Mouse (Mus musculus): ENCODE results near the gene Pcnx3. TPM values are rescaled to one million over a fixed set of nuclear protein-coding genes. Genes with fewer than 3 reads are reported as not detected.

The Pcnx3 gene
- total RNA-seq, 2 experiments from 2014 or later, result 12.2 to 15.2 TPM

DNA sequence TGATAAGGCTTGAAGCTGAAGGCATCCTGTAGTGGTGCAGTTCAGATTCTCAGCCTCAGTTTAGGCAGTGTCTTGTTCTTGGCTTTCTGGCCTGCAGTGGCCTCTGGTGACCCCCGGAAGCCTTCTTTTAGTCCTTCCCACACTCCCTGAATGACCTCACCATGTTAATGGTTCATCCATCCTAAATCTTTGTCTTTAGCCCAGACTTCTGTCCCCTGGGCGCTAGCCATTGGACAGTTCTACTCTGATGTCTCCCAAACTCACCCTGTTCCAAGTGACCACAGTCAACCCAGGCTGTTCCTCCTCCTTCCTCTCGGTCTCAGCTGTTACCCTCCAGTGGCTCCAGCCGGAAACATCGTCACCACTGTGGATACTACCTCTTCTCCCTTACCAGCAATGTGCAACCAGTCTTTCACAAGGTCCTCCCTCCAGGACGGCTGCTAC is 39.4 kb downstream of the Pcnx3 start:
- peak; percentile 60 to 64 for DNase-seq
- intact Hi-C loops (cut with DNase I), result no loop called here

DNA sequence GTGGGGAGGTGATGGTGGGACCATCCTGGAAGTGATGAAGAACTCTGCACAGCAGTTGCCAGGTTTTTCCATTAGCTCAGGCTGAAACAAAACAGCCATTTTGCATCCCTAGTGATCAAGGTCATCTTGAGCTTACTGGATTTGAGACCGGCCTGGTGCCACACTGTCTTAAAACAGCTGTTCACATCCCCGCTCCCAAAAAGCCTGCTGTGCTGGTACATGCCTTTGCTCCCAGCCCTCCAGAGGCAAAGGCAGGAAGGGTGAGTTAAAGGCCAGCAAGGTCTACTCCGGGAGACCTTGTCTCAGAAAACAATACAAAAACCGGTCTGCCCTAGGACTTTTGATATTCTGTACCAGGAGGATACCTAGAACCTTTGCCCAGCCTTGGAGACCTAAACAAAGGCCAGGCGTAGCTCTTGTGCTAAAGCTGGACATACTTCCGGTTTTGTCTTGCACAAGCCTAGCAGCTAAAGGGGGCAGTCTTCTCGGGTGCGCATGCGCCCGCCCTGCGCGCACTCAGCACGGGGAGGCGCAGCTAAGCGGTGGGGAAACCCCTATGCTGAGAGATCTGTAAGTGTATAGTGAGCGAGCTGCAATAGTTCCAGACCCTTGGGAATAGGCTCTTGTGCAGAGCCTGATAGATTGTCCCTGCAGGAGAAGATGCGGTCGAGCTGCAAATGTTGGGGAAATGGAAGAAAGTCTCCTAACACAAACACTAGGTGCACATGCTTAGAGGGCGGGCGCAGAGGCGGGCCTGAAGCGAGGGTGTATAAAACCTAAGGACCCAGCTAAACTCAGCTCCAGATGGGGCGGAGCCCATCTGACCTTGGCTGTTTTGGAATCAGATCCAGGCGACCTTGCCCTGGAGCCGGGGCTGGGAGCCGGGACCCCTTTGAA is 40.1 kb downstream of the Pcnx3 start:
- intact Hi-C loops (cut with DNase I), result no loop called here
- peak; percentile 70 to 77 for DNase-seq

DNA sequence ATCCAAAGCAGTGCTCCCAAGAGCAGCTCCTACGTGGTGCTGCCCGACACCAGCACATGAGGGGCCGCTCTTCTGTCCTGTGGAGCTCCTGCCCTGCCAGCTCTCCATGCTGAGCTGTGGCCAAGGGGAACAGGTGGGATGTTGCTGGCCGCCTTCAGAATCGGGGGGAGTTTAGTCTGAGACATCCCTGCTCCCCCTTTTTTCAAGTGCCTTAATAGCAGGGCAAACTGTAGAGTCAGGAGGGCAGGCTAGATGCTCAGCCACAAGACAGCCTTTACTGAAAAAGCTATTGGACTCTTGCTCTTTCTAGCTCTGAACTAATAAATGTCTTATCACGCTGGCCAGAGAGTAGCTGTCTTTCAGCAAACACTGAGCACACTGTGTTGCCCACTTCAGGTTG is 40.9 kb downstream of the Pcnx3 start:
- DNase-seq, result no peak
- intact Hi-C loops (cut with DNase I), result no loop called here

DNA sequence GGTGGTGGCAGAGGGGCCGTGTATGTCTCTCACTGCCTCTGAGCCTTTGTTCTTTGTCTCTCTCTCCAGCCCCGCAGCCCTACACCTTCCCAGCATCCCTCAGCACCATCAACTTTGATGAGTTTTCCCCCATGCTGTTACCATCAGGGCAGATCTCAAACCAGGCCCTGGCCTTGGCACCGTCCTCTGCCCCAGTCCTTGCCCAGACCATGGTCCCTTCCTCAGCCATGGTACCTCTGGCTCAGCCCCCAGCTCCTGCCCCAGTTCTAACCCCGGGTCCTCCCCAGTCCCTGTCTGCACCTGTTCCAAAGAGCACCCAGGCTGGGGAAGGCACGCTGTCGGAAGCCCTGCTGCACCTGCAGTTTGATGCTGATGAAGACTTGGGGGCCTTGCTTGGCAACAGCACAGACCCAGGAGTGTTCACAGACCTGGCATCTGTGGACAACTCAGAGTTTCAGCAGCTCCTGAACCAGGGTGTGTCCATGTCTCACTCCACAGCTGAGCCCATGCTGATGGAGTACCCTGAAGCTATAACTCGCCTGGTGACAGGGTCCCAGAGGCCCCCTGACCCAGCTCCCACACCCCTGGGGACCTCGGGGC is 41.9 kb downstream of the Pcnx3 start:
- DNase-seq, result no peak
- intact Hi-C loops (cut with DNase I), result no loop called here

DNA sequence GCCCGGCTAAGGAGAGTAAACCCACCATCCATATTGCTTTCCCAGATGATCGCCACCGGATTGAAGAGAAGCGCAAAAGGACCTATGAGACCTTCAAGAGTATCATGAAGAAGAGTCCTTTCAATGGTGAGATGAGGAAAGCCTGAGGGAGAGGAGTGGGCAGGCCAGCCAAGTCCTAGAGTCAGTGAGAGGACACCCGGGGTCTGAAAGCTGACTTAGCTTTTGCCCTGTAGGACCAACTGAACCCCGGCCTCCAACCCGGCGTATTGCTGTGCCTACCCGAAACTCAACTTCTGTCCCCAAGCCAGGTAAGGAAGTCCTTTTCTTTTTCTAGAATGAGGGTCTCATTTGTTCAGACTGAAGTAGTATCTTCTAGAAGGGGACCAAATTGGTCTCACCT is 43.4 kb downstream of the Pcnx3 start:
- intact Hi-C loops (cut with DNase I), result no loop called here
- DNase-seq, result no peak

DNA sequence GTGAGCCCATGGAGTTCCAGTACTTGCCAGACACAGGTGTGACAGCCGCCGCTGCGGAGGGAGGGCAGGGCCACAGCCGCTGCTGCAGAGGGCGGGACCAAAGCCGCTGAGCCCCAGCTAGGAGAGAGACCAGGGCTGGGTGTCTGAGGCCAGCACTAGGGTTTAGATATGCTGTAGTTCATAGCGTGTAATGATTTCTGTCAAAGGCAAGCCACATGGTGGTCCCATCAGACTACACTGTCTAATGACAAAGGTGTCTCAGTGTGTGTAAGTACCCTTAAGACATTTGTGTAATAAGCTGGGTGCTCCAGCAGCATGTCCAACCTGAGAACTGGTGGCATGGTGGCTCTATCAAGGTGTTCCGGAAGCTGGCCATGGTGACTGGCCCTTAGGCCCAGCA is 47.1 kb downstream of the Pcnx3 start:
- no peak for DNase-seq
- intact Hi-C loops (cut with DNase I), result no loop called here

DNA sequence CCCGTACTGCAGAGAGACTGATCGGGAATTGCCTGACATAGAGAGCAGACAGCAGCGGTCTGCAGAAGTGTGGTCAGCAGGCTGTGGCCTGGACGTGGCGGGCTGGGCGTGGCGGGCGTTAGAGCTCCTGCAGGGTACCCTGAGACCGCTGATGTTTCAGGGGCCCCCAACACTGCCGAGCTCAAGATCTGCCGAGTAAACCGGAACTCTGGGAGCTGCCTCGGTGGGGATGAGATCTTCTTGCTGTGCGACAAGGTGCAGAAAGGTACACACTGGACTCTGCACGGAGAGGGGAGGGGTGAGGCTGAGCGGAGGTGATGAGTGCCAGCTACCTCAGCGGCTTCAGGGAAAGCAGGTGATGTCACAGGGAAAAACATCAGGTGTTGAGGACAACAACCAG is 47.7 kb downstream of the Pcnx3 start:
- no peak for DNase-seq
- intact Hi-C loops (cut with DNase I), result no loop called here

DNA sequence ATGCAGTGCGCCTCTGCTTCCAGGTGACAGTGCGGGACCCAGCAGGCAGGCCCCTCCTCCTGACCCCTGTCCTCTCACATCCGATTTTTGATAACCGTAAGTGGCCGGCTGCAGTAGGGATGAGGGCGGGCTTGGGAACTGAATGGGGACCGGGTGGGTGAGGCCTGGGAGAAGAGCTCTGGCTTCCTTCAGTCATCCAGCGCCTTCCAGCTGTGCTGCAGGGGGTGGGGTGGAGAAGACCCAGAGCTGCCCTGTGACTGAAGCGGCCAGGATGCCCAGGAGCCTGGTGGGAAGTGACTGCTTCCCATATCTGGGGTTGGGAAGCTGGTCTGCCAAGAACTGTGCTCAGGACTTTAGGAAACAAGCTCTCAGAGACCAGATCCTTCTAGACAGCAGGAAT is 48.4 kb downstream of the Pcnx3 start:
- intact Hi-C loops (cut with DNase I), result no loop called here
- DNase-seq, result no peak

DNA sequence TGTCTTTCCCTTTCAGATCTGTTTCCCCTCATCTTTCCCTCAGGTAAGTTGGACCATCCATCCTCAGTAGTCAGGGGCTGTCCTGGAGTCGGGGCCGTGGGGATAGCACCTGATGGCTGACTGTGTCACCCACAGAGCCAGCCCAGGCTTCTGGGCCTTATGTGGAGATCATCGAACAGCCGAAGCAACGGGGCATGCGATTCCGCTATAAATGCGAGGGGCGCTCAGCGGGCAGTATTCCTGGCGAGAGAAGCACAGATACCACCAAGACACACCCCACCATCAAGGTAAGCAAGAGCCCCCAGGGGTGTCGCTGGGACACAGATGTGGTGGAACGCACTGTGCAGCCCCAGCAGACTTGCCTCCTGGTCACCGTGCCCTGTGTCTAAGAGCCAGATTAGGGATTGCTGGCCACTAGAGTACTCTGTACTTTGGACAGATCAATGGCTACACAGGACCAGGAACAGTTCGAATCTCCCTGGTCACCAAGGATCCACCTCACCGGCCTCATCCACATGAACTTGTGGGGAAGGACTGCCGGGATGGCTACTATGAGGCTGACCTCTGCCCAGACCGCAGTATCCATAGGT is 50.2 kb downstream of the Pcnx3 start:
- intact Hi-C loops (cut with DNase I), result no loop called here

DNA sequence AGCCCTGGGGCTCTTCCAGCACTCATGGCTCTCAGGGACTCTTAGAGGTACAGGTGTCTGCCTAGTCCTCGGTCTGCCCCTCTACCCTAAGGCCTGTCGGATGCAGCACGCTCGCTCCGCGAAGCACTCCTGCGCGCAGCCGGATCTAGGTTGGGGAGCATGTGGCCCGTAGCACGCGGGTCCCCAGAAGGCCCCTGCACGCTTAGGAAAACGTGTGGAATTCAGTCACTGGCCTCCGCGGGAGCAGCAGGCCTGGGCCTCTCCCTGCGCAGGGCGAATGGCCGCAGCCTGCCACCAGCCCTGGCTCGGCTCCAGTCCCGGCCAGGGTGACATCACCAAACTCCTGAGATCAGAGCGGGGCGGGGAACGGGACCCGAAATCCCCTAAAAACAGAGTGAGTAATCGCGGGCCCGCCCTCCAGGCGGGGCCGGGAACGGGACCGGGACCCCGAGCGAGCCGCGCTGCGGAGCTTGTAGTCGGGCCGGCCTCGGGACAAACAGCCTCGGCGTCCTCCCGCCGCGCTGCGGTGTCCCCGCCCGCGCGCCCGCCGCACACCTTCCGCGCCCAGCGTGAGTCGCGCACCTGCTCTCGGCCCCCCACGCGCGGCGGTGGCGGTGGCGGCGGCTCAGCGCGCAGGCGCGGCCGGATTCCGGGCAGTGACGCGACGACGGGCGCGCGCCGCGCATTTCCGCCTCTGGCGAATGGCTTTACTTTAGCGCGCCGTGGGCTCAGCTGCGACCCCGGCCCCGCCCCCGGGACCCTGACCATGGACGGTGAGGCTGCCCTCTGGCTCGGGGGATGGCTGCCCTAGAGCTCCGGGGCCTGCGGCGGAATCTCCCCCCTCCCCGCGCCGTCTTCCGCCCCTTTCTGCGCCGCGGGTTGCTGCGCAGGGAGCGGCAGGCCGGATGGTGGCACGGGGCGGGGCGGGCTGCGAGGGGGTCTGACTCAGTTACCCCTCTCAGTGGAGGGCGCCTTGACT is 51.4 kb downstream of the Pcnx3 start, which contains the start of gene Rela:
Gene Rela, plus strand, starts transcription at position 415 of the 979 bp plus-strand sequence.
- intact Hi-C loops (cut with DNase I), result no loop called here

More for the DNA sequence above, 50.2 kb downstream of the Pcnx3 start:
- DNase-seq, result no peak

DNA sequence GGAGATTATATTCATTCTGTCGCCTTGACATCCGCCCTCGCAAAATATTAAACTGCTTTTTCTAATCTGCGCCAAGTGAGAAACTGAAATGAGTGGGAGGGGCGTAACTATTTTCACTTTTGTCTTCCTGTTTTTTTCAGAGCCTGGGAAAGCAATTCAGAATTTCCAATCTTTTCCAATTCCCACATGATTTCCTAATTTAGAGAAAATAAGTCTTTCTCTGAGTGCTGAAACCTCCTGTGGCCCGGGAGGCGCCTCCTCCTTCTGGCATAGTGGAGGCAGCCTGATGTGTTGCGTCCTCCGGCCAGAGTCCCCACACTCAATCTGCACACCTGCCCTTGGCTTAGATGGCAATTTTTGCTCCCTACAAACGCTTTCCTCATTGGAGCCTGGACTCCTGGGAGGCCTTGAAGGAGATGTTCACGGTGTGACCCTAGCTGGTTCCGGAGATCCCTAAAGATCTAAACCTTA is 52.1 kb downstream of the Pcnx3 start:
- intact Hi-C loops (cut with DNase I), result no loop called here
- DNase-seq, result peak in 1 of 2 experiments; percentile 50

More for the DNA sequence above, 51.4 kb downstream of the Pcnx3 start, which contains the start of gene Rela:
- peak; percentile 89 to 93 for DNase-seq

DNA sequence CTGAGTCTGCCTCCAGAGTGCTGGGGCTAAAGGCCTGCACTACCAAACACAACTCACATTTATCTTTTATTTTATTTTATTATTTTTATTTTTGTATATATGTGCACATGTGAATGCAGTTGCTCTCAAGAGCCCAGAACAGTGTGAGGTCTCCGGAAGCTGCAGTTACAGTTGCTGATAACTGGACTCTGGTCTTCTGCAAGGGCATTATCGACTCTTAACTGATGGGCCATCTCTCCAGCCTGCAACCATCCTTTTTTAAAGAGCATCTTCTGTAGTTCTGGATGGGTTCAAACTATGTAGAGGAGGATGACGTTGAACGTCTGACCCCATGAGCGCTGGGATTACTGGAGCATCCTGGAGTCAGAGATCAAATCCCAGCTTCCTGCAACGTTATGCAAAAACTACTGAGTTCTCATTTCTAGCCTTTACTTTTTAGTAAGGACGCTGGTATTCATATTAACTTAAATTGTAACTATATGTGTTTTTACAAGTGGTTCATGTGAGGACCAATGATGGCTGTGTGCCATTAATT is 52.6 kb downstream of the Pcnx3 start:
- DNase-seq, result no peak

DNA sequence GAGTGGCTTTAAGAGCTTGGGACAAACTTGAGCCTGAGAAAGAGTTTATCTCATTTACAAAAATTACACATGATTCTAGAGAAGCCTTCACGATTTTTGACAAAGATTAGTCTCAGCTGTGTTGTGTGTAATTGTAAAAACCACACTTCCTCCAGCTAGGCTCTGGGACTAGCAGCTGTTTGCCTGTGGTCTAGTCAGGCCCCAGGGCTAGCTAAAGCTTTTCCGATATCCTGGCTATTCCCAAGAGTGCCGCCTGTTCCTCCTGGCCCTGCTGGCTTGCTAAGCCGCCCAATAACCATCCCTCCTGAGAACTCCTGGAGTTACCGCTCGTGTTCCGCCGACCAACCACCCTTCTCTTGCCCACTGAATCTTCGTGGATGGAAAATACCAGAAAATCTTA is 56.6 kb downstream of the Pcnx3 start:
- no peak for DNase-seq
- intact Hi-C loops (cut with DNase I), result no loop called here

More for the DNA sequence above, 52.6 kb downstream of the Pcnx3 start:
- intact Hi-C loops (cut with DNase I), result no loop called here

DNA sequence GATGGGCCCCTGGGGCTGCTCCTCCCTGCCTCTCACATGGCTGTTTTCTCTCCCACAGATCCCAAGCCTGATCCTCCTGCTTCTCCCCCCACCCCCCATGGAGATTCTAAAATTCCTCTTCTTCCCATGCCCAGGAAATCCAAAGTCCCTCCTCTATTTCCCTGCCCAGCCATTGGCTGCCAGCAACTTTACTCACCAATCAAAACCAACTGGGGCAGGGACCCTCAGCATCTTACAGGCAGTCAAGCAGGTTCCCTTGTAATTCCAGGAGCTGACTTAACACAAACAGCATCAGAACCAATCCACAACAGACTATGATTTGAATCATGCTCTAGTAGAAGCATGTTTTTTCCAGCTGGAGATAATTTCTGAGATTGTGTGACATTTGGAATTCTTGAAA is 58.8 kb downstream of the Pcnx3 start:
- intact Hi-C loops (cut with DNase I), result no loop called here
- no peak for DNase-seq

DNA sequence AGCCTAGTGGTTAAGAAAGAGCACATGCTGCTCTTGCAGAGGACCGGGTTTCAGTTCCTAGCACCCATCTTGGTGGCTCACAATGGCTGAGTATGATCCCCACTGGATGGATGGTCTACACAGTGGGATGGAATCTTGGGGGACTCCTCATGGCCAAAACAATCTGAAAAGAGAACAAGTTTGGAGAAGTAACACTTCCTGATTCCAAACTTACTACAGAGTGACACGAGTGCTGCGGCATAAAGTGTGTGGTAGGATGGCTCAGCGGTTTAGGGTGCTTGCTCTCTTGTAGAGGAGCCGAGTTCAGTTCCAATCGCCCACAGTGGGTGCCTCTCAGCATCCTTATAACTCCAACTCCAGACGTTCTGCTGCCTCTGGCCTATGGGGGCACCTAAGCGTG is 63.4 kb downstream of the Pcnx3 start:
- intact Hi-C loops (cut with DNase I), result no loop called here

DNA sequence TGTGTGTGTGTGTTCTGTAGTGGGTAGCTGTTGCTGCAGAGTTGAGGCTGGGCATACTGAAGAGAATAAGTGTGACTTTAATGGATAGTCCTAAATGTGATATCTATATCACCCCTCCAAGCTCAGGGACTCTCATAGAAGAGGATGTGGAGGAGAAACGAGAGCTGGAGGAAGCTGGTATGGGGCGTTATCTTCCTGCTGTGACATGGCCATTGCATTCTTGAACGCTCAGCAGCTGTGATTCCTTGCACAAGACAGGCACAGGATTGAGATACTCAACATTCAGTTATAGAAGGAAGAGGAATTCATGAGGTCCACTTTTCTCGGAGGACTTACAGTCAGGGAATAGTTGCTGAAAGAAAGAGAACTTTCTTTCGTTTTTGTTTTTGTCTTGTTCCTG is 66.8 kb downstream of the Pcnx3 start:
- intact Hi-C loops (cut with DNase I), result no loop called here
- DNase-seq, result no peak

More for the DNA sequence above, 63.4 kb downstream of the Pcnx3 start:
- no peak for DNase-seq

DNA sequence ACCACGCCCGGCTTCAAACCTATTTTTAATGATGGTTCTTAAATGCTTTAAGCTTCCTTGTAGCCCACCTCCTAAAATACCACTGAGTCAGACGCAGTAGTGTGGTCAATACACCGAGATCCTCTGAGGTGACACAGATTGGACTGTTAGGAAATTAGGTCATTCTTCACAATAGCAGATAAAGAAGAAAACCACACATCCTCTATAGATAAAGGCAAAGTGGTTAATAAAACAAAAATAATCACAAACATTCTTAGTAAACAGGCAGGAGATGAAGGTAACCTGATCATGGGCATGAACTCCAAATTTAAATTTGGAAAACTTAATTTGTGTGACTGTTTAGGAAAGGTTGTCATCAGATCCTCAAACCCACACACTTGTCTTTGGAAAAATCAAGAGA is 68.7 kb downstream of the Pcnx3 start:
- intact Hi-C loops (cut with DNase I), result no loop called here
- DNase-seq, result no peak

DNA sequence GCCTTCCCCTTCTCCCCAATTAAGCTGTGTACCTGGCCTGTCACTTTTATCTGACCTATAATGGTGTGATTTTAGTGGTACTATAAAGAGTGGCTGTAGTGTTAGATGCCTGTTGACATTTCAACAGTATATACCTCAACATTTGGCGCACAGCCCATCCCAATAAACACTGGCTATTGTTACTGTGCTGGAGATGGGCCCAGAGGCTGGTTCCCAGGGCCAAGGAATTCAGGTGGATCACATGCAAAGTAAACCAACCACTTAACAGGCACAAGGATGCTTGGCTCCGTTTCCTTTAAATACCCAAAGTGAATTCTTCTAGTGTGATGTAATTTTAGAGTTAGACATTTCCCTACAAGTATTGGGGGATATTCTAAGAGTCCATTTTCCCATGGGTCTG is 73.8 kb downstream of the Pcnx3 start:
- DNase-seq, result no peak
- intact Hi-C loops (cut with DNase I), result no loop called here
